Mouse (Mus musculus) embryonic facial prominence, embryonic 15.5 days (tissue): Measurements from ENCODE around the gene Wnt4. TPM values are rescaled to one million over a fixed set of nuclear protein-coding genes. Genes with fewer than 3 reads are reported as not detected.

Experiments
- ATAC-seq: fragments of 200-750 bp; cut with Nextera tagmentation; 2 replicates; pipeline ENCODE4 v1.8.0; 2017; ENCODE audit warnings: low read depth, moderate TSS enrichment; ENCODE audit not compliant: insufficient number of reproducible peaks, low FRiP score, low TSS enrichment
- H3K27ac ChIP-seq: fragments of 300-500 bp; sonication (generic); replicated peaks from 2 replicates; pipeline ENCODE4 v1.5.1; 2015; ENCODE audit warnings: mild to moderate bottlenecking, inconsistent platforms
- H3K27me3 ChIP-seq: fragments of 300-500 bp; sonication (generic); 2 replicates; pipeline ENCODE4 v1.6.1; 2015; ENCODE audit warnings: inconsistent platforms
- H3K36me3 ChIP-seq: fragments of 300-500 bp; sonication (generic); 2 replicates; pipeline ENCODE4 v1.6.1; 2015; ENCODE audit warnings: mild to moderate bottlenecking, inconsistent platforms
- H3K4me1 ChIP-seq: fragments of 300-500 bp; sonication (generic); 2 replicates; pipeline ENCODE4 v1.6.1; 2015; ENCODE audit warnings: inconsistent platforms
- H3K4me2 ChIP-seq: fragments of 300-500 bp; sonication (generic); replicated peaks from 2 replicates; pipeline ENCODE4 v1.6.1; 2015; ENCODE audit warnings: mild to moderate bottlenecking, inconsistent platforms
- H3K4me3 ChIP-seq: fragments of 300-500 bp; sonication (generic); replicated peaks from 2 replicates; pipeline ENCODE4 v1.5.1; 2015; ENCODE audit warnings: mild to moderate bottlenecking, inconsistent platforms
- H3K9ac ChIP-seq: fragments of 300-500 bp; sonication (generic); 2 replicates; pipeline ENCODE4 v1.6.1; 2015; ENCODE audit warnings: inconsistent platforms
- H3K9me3 ChIP-seq: fragments of 300-500 bp; sonication (generic); replicated peaks from 2 replicates; pipeline ENCODE4 v1.6.1; 2016; ENCODE audit warnings: inconsistent platforms
- WGBS: fragments of 180-500 bp; shearing (Covaris S2); methylation state at CpG from one replicate; pipeline ENCODE4 v1.1.7; 2015; 5-methylcytosine and 5-hydroxymethylcytosine counted together
- polyA plus RNA-seq: library from polyadenylated mRNA; unstranded; fragments of >200 nt; fragmentation: Nextera tagmentation; extraction: Ambion mirVana; gene quantifications from 2 replicates; pipeline ENCODE4 v1.2.1, GENCODE M21; 2015

Gene Wnt4
- polyA plus RNA-seq, 1 experiment from 2014 or later, result 11.6 TPM

DNA sequence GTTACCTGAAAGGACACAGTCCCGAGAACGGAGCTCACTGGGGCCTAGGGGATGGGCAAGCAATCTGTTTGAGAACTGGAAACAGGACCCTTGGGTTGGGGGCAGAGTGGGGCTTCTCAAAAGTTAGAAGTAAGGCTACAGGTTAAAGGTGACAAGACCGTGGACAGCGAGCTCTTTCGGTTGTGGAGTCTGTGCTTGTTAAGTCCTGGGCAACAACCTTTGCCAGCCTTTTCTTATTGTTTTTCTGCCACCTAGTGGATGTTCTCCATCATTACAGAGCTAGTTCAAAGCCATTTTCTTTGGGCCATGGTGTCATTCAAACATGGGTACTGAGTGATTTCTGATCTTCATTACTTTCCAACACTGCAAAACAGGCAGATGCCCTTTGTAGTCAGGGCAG, 31.1 kb downstream of the Wnt4 start:
- no peaks in the 10 kb centered on the region for H3K36me3 ChIP-seq
- ATAC-seq, result no peak
- H3K9me3 ChIP-seq, result no peaks in the 10 kb centered on the region
- no peak overlapping the region for H3K27ac ChIP-seq
- H3K27me3 ChIP-seq, result no peaks in the 10 kb centered on the region
- H3K9ac ChIP-seq, result no peak overlapping the region
- peaks cover 35% of the 10 kb centered on the region for H3K4me1 ChIP-seq
- WGBS, result 45% methylated on average over 5 of the region's 5 CpGs
- no peak overlapping the region for H3K4me3 ChIP-seq
- no peak overlapping the region for H3K4me2 ChIP-seq

DNA sequence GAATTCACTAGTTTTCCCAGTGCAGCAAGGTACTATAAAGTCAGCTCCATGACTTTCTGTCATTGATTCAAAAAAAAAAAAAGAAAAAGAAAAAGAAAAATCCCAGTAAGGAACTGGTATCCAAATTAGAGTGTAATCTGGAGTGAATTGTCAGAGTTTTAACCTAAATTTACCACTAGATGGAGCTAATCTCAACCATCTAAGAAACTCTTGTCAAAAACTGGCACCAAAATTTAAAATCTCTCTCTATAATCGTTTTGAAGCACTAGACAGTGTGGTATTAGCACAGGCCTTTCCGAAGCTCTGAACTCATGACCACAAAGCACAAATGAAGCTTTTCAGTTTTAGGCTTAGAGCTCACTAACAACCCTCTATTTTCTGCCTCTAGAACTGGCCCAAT, 36.2 kb downstream of the Wnt4 start:
- 40% methylated on average over 2 of the region's 2 CpGs for WGBS
- no peaks in the 10 kb centered on the region for H3K27me3 ChIP-seq
- peaks cover 23% of the 10 kb centered on the region for H3K36me3 ChIP-seq
- H3K9ac ChIP-seq, result no peak overlapping the region
- H3K4me2 ChIP-seq, result no peak overlapping the region
- H3K4me3 ChIP-seq, result no peak overlapping the region
- H3K27ac ChIP-seq, result no peak overlapping the region
- ATAC-seq, result no peak
- peaks cover 12% of the 10 kb centered on the region; the same call in 1 of the 2 replicates for H3K4me1 ChIP-seq
- no peaks in the 10 kb centered on the region for H3K9me3 ChIP-seq

DNA sequence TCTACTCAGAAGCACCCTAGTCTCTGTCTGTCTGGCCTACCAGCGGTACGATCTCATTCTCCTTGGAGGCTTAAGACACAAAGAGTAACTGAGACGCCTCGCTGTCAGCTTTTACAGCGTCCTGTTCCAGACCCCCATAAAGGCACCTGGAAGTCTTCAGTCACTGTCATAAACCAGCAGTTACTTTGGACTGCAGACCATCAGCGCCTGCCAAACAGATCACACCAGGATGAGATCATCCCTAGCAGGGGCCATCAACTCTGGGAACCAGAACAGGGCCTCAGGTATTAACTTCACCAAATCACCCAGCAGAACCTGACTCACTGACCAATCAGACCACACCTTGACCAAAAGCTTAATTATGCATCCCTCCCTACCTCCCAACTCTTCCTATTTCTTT, 37.3 kb downstream of the Wnt4 start:
- Histone ChIP-seq H3K27ac (no peak overlapping the region), H3K4me1 (peaks cover 10% of the 10 kb centered on the region; the same call in 1 of the 2 replicates), H3K9me3 (no peaks in the 10 kb centered on the region), H3K4me2 (no peak overlapping the region), H3K27me3 (no peaks in the 10 kb centered on the region), H3K4me3 (no peak overlapping the region), H3K36me3 (peaks cover 32% of the 10 kb centered on the region), H3K9ac (no peak overlapping the region)
- ATAC-seq, result no peak
- WGBS, result 55% methylated on average over 6 of the region's 6 CpGs

DNA sequence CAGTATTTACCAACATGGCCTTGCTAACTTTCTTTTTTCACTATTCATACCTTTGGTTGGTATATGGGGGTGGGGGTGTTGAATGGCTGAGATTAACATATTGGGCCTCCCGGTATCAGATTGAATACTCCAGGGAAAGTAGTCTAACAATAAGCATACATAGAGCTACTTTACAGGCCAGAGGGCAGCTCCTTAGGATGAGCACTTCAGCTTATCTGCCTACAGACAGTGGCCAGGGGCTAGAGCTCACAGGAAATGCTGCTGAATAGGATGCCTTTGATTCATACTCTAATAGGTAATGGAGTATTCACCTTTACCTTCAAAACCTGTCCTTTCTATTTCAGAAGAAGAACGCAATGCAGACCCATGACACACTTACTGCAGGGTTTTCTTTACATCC, 37.8 kb downstream of the Wnt4 start:
- Histone ChIP-seq H3K9me3 (no peaks in the 10 kb centered on the region), H3K4me2 (no peak overlapping the region), H3K27me3 (no peaks in the 10 kb centered on the region), H3K4me3 (no peak overlapping the region), H3K27ac (no peak overlapping the region), H3K9ac (no peak overlapping the region), H3K4me1 (peaks cover 10% of the 10 kb centered on the region; the same call in 1 of the 2 replicates), H3K36me3 (peaks cover 37% of the 10 kb centered on the region)
- 88% methylated on average over 2 of the region's 2 CpGs for WGBS
- ATAC-seq, result no peak

DNA sequence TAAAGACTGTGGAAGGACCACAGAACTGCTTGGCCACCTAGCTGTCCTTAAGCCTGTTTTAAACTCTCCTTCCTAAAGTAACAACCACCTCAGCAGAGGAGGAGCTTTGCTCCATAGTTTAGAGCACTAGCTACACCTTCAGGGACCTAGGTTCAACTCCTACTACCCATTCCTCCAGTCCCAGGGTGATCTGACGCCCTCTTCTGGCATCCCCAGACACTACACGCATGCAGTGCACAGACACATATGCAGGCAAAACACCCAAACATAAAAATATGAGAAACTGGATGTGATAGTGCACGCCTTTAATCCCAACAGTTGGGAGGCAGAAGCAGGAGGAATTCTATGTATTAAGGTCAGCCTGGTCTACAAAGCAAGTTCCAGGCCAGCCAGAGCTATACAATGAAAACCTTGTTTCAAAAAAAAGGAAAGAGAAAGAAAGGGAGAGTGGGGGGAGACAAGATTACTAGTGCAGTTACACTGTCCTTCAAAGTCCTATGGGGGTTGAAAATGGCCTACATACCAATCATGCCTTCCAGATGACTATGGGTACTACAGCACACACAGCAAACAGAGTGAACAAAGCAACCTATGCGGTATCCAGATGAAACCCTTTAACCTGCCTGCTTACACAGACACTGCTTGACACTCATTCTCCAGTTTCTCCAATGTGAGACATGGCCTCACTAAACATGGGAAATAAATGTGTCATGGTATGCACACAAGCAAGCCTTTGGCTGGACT, 38.9 kb downstream of the Wnt4 start:
- Histone ChIP-seq H3K27me3 (no peaks in the 10 kb centered on the region), H3K4me1 (peaks cover 10% of the 10 kb centered on the region; the same call in 1 of the 2 replicates), H3K4me2 (no peak overlapping the region), H3K4me3 (no peak overlapping the region), H3K9me3 (no peaks in the 10 kb centered on the region), H3K36me3 (peaks cover 44% of the 10 kb centered on the region), H3K9ac (no peak overlapping the region), H3K27ac (no peak overlapping the region)
- WGBS, result 84% methylated on average over 4 of the region's 4 CpGs
- ATAC-seq, result no peak

DNA sequence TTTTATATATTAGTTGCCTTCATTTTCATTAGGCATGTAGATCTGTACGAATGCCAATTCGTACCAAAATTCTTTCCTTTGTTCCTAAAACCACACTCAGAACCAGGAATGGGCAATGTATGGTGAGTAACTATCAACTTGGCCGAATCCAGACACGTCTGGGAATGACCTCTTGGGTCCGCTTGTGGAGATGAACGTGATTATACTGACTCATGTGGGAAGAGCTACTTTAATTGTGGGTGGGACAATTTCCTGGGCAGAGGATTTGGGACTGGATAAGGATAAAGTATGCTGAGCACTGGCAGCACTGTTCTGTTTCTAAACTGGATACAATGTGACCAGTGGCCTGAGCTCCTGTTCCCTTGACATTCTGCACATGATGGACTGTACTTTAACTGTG, 47.6 kb downstream of the Wnt4 start:
- H3K36me3 ChIP-seq, result peaks cover 57% of the 10 kb centered on the region

DNA sequence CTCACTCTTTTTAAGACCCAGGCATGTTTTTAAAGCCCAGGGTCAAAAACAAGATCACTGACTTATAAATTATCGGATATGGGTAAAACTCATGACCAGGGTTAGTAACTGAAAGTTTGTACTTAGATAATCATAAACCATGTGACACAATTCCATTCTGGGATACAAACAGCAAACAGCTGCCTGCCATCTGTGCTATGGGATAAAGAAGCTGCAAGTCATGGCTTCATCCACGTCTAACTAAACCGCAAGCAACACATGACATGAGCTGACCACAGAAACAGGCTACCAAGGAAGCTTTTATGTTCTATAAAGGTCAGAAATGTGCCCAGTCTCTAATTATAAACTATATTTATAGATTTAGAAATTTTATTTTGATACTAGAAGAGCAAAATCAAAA, 49.2 kb downstream of the Wnt4 start:
- Histone ChIP-seq H3K4me3 (no peak overlapping the region), H3K4me2 (no peak overlapping the region), H3K27ac (no peak overlapping the region), H3K27me3 (no peaks in the 10 kb centered on the region), H3K36me3 (peaks cover 55% of the 10 kb centered on the region), H3K9me3 (no peaks in the 10 kb centered on the region), H3K9ac (no peak overlapping the region), H3K4me1 (no peaks in the 10 kb centered on the region)
- ATAC-seq, result no peak
- WGBS, result 63% methylated on average over 3 of the region's 3 CpGs

More for the DNA sequence above, 47.6 kb downstream of the Wnt4 start:
- H3K9me3 ChIP-seq, result no peaks in the 10 kb centered on the region
- H3K27ac ChIP-seq, result no peak overlapping the region
- no peak overlapping the region for H3K4me2 ChIP-seq
- H3K9ac ChIP-seq, result no peak overlapping the region
- H3K4me3 ChIP-seq, result no peak overlapping the region
- H3K27me3 ChIP-seq, result no peaks in the 10 kb centered on the region
- no peaks in the 10 kb centered on the region for H3K4me1 ChIP-seq
- ATAC-seq, result no peak
- WGBS, result 78% methylated on average over 6 of the region's 6 CpGs

DNA sequence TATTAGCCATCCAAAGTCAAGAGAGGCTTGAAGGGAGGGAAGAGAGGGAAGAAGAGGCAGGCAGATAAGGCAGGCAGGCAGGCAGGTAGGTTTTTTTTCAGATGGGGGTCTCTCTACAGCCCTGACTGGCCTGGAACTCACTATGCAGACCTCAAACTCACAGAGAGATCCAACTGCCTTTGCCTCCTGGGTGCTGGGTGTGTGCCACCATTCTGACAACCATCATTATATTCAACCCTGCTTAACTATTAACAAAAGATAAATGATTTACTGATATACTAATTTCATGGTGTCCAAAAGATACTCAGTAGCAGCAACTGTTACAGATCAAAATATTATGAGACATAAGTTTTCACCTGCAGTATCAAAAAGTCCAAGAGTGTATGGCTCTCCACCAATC, 54.8 kb downstream of the Wnt4 start:
- Histone ChIP-seq H3K27me3 (no peaks in the 10 kb centered on the region), H3K4me3 (no peak overlapping the region), H3K27ac (no peak overlapping the region), H3K4me1 (no peaks in the 10 kb centered on the region), H3K9ac (no peak overlapping the region), H3K4me2 (no peak overlapping the region), H3K9me3 (no peaks in the 10 kb centered on the region), H3K36me3 (peaks cover 58% of the 10 kb centered on the region)
- ATAC-seq, result no peak

DNA sequence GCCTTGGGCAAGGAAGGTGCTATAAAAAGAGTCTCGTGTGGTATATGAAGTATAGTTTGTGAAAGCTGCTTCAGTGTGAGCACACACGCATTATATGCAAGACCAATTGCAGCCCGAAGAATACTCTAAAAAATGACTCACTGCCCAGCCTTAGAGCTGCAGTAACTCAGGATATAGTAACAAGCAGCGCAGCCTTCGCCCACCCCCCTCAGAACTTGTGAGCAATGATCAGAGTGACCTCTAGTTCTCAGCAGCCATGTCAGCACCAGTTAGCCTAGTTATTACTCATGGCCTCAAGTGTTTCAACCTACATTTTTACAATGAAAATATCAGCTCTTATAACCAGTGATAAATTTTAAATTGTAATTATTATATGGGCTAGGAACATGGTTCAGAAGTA, 59.2 kb downstream of the Wnt4 start:
- Histone ChIP-seq H3K4me2 (no peak overlapping the region), H3K27me3 (no peaks in the 10 kb centered on the region), H3K36me3 (peaks cover 27% of the 10 kb centered on the region), H3K4me3 (no peak overlapping the region), H3K9ac (no peak overlapping the region), H3K27ac (no peak overlapping the region), H3K4me1 (peaks cover 12% of the 10 kb centered on the region; the same call in 1 of the 2 replicates), H3K9me3 (no peaks in the 10 kb centered on the region)
- ATAC-seq, result no peak
- WGBS, result 84% methylated on average over 5 of the region's 5 CpGs

DNA sequence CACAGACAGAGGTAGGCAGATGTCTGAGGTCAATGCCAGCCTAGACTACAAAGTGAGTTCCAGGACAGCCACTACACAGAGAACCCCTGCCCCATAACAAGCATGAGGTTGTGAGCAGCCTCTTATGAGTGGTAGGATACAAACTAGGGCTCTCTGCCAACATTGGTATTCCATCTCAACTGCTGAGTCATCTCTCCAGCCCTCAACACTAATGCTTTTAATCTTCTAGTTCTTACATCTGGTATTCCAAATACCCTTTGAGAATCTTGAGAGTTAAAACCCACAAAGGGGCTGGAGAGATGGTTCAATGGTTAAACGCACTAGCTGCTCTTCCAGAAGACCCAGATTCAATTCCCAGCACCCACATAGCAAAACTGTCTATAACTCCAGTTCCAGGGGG, 62.1 kb downstream of the Wnt4 start:
- peaks cover 19% of the 10 kb centered on the region for H3K36me3 ChIP-seq
- no peak overlapping the region for H3K27ac ChIP-seq
- H3K4me1 ChIP-seq, result peaks cover 12% of the 10 kb centered on the region; the same call in 1 of the 2 replicates
- no peaks in the 10 kb centered on the region for H3K27me3 ChIP-seq
- ATAC-seq, result no peak
- no peak overlapping the region for H3K4me2 ChIP-seq
- WGBS, result 39% methylated on average over 1 of the region's 1 CpGs
- no peaks in the 10 kb centered on the region for H3K9me3 ChIP-seq
- H3K4me3 ChIP-seq, result no peak overlapping the region
- no peak overlapping the region for H3K9ac ChIP-seq

DNA sequence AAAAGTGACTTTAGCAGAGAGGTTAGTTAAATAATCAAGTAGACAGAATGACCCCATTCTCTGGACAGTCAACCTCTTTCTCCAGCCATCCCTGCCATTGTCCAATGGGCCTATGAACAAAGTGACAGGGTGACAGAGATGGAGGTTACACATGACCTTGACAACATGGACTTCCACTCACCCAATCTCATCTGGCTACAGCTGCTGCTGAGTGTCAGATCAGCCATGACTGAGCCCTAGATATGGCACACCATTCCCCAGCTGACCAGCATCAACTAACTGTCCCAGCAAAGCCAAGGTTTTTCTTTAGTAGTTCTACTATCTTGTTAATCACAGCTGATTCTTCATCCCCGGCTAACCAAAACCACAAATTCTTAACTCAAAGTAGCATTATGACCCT, 65.5 kb downstream of the Wnt4 start:
- 79% methylated on average over 1 of the region's 1 CpGs for WGBS
- ATAC-seq, result no peak
- peaks cover 12% of the 10 kb centered on the region; the same call in 1 of the 2 replicates for H3K4me1 ChIP-seq
- H3K36me3 ChIP-seq, result peaks cover 20% of the 10 kb centered on the region; the same call in 1 of the 2 replicates
- H3K27ac ChIP-seq, result no peak overlapping the region
- no peak overlapping the region for H3K4me3 ChIP-seq
- H3K27me3 ChIP-seq, result no peaks in the 10 kb centered on the region
- H3K9ac ChIP-seq, result no peak overlapping the region
- no peaks in the 10 kb centered on the region for H3K9me3 ChIP-seq
- H3K4me2 ChIP-seq, result no peak overlapping the region

DNA sequence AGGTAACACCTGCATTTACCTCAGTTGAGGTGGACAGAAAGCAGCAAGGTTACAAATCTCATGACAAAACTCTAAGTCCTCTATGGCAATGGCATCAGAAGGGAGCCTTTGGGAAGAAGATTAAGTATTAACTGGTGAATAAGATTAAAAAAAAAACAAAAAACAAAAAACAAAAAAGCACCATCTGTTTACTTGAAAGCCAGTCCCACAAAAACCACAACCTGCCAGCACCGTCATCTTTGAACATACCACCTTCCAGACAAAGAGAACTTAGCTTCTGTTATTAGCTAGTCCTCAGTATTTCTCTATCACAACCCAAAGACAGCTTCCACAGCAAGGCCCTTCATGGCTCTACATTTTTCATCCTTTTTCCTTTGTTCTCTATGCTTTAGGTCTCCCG, 67.8 kb downstream of the Wnt4 start:
- Histone ChIP-seq H3K9ac (no peak overlapping the region), H3K4me2 (no peak overlapping the region), H3K27ac (no peak overlapping the region), H3K36me3 (peaks cover 20% of the 10 kb centered on the region; the same call in 1 of the 2 replicates), H3K27me3 (no peaks in the 10 kb centered on the region), H3K4me1 (0 out of 2 replicates have a peak, but pooled peaks cover 13% of the 10 kb centered on the region), H3K9me3 (no peaks in the 10 kb centered on the region), H3K4me3 (no peak overlapping the region)
- no peak for ATAC-seq
- 80% methylated on average over 2 of the region's 2 CpGs for WGBS
